Mouse (Mus musculus): ENCODE measurements around the gene Wrnip1. TPM values are rescaled to one million over a fixed set of nuclear protein-coding genes. Genes with fewer than 3 reads are reported as not detected.

Wrnip1 gene
- 24.2 and 32.3 TPM in 2 replicates for polyA plus RNA-seq (2012)

DNA sequence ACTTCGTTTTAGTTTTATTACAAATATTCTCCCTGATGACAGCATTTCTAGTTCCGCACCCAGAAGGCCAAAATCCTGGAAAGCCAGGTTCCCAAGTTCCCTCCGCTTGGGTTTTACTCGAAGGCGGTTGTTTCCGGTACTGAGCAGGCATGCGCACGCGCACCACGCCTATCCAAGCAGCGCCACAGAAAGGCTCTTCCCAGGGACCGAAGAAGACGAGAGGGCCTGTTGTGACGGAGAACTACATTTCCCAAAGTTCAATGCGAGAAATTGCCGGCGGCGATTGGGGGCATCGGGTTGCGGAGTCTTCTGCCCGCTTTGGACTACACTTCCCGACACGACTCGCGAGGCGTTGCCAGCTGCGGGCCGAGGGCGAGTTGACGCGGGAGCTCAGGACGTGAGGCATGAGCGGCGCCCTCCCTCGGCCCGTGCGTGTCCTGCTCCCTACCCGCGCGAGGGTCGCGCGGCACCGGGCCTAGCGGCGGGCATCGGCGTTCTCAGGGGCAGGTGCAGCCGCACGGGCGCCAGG, at the start of gene Wrnip1:
Gene Wrnip1 (plus strand): TSS at position 346 of the 529 bp plus-strand sequence.

GRCm38 (mm10) chr13:32783816-32784215, 18.0 kb upstream of the Wrnip1 start, which contains the start of gene Mylk4:
Gene Mylk4 (minus strand): TSS chr13:32783954.

GRCm38 (mm10) chr13:32802259-32803081, 632 bp downstream of the Wrnip1 start, which contains the start of gene D930007J09Rik:
Gene D930007J09Rik (minus strand): TSS chr13:32802849.

DNA sequence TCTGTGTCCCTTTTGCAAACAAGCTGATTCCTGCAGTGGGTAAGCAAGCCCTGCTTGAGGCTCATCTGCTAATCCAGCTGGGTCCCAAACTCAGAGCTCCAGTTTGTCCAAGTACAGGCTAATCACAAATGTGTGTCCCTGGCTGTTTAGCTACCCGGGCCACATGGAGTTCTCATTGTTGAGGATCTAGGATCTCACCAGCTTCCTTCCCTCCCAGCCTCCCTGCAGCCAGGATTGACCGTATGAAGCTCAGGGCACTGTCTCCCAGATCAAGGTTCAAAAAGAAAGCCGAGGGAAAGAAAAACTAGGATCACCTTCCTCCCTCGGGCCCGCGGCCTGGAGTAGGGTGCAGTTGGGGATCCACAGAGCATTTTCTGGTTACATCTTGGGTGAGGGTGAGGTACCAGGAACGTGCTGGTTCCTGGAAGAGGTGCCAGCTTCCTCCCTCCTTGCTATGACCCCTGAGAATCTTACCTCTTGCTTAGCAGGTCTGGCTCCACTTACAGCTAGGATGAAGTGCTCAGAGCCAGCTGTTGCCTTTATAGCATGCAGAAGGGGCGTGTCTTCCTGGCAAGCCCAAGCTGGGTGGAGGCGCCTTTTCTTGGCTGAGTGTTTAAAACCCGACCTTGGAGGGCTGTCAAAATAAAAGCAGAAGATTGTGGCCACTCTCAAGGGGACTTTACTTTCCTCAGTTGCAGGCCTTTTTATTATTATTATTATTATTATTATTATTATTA, 49.0 kb downstream of the Wrnip1 start, which contains the start of gene Serpinb1a:
Gene Serpinb1a (minus strand): TSS at position 518 of the 737 bp plus-strand sequence.

Other genes starting within 250 kb of the Wrnip1 start
- 0.01 TPM in 1 of 2 replicates, not detected in the other for gene Mylk4, start 18.1 kb upstream of the Wrnip1 start, polyA plus RNA-seq (2012)
- gene D930007J09Rik, start 811 bp downstream of the Wrnip1 start, polyA plus RNA-seq (2012), result not detected in 2 replicates
- 10.3 and 13.3 TPM in 2 replicates for gene Serpinb1a, start 49.1 kb downstream of the Wrnip1 start, polyA plus RNA-seq (2012)
- not detected in 2 replicates for gene Serpinb1c, start 96.2 kb downstream of the Wrnip1 start, polyA plus RNA-seq (2012)
- gene Serpinb6b, start 163.2 kb downstream of the Wrnip1 start, polyA plus RNA-seq (2012), result 0.23 and 0.61 TPM in 2 replicates
- 0.22 and 0.29 TPM in 2 replicates for gene Serpinb9, start 201.2 kb downstream of the Wrnip1 start, polyA plus RNA-seq (2012)
- not detected in 2 replicates for gene Serpinb9b, start 225.4 kb downstream of the Wrnip1 start, polyA plus RNA-seq (2012)

Data from megakaryocyte-erythroid progenitor cell, adult 5 weeks (primary cell).